Comparison of ENCODE assay signal across 10 mouse cellular contexts in the genomic region with DNA sequence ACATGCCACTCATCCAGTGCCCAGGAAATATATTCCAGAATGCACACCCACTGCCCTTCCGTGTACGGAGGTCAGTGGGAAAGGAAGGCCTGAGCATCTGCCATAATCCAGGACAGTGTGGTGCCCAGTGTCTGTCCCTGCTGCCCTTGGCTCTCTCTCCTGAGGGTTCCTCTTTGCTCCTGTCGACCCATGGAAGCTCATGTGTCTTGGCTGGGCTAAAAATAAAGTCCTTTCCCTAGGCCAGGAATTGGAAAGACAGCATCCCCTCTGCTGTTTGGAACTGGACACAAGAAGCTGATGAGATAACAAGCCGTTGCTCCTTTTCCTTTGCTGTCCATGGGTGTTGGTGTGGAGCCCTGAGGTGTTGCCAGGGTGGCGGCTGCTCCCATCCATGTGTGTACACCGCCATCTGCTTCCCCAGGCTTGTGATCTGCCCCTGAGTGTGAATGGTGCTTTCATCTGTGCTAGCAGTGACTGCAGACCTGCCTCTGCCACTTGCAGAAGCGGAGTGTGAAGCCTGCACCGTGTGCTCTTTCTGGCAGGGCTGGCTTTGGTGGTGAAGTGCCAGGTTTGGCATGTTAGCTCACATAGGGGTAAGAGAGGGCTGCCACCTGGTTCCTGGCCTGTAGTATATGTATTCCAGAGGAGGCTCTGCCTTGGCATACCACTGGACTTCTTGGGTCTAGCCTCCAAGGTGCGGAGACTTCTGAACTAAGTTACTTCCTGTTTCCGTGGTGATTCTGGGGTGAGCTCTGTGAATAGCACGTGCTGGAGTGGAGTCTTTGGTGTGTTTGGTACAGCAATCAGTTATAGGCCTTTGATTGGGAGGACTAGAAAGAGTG. TPM values are rescaled to one million over a fixed set of nuclear protein-coding genes. Genes with fewer than 3 reads are reported as not detected.
A peak's percentile ranks its signal among the peaks of the same experiment; 100 is the strongest.
DNase-seq lines count a peak whose midpoint lies in the region; ATAC-seq lines count a peak whose summit lies in the region.
"Had no signal": no experiment of that assay in that cellular context is flagged by ENCODE, and none has a peak within 500 bp of the region (broad histone marks: within the 10 kb centered on the region; RNA-seq: fewer than 3 reads in every experiment).

No protein-coding gene starts in this region.

- 84% methylated on average over 11 of the region's 11 CpGs for whole genome bisulfite sequencing in midbrain, embryonic 10.5 days
- WGBS in midbrain, embryonic 15.5 days, result 57% methylated on average over 11 of the region's 11 CpGs
- 64% methylated on average over 11 of the region's 11 CpGs for WGBS in hindbrain, embryonic 11.5 days

- no peak overlapping the region for H3K4me3 ChIP-seq in midbrain, embryonic 10.5 days
- H3K4me3 ChIP-seq in midbrain, embryonic 15.5 days, result no peak overlapping the region
- no peak overlapping the region for H3K4me3 ChIP-seq in hindbrain, embryonic 11.5 days (ENCODE audit: low read depth, low read length)
- H3K4me3 ChIP-seq: embryonic facial prominence, embryonic 15.5 days had no signal

- H3K4me1 ChIP-seq in midbrain, embryonic 10.5 days, result peaks cover 95% of the 10 kb centered on the region
- peaks cover 70% of the 10 kb centered on the region for H3K4me1 ChIP-seq in midbrain, embryonic 15.5 days
- H3K4me1 ChIP-seq in hindbrain, embryonic 11.5 days (replicated peaks; ENCODE audit: control insufficient read depth, insufficient read depth, low read length), result peaks cover 42% of the 10 kb centered on the region

- no peaks in the 10 kb centered on the region for H3K27me3 ChIP-seq in midbrain, embryonic 10.5 days (ENCODE audit: low read depth, poor library complexity, severe bottlenecking)
- no peaks in the 10 kb centered on the region for H3K27me3 ChIP-seq in midbrain, embryonic 15.5 days (replicated peaks)
- H3K27me3 ChIP-seq in hindbrain, embryonic 11.5 days (ENCODE audit: control insufficient read depth, insufficient read depth, low read length), result no peaks in the 10 kb centered on the region
- H3K27me3 ChIP-seq: embryonic facial prominence, embryonic 15.5 days had no signal

- H3K9ac ChIP-seq in midbrain, embryonic 15.5 days, result no peak overlapping the region
- no peak overlapping the region for H3K9ac ChIP-seq in hindbrain, embryonic 11.5 days (ENCODE audit: low read depth, low read length)
- H3K9ac ChIP-seq: embryonic facial prominence, embryonic 15.5 days had no signal

- peak overlapping the region; percentile 95 for H3K27ac ChIP-seq in midbrain, embryonic 10.5 days (replicated peaks)
- H3K27ac ChIP-seq in midbrain, embryonic 15.5 days, result no peak overlapping the region
- peak overlapping the region; percentile 97 for H3K27ac ChIP-seq in hindbrain, embryonic 11.5 days (ENCODE audit: low read depth, low read length)
- H3K27ac ChIP-seq: embryonic facial prominence, embryonic 15.5 days; macrophage had no signal

- H3K9me3 ChIP-seq in midbrain, embryonic 10.5 days (replicated peaks), result no peaks in the 10 kb centered on the region
- H3K9me3 ChIP-seq in midbrain, embryonic 15.5 days, result no peaks in the 10 kb centered on the region
- no peaks in the 10 kb centered on the region for H3K9me3 ChIP-seq in hindbrain, embryonic 11.5 days (ENCODE audit: control insufficient read depth, low read length)
- H3K9me3 ChIP-seq: embryonic facial prominence, embryonic 15.5 days had no signal

- no peak overlapping the region for H3K4me2 ChIP-seq in midbrain, embryonic 15.5 days
- H3K4me2 ChIP-seq in hindbrain, embryonic 11.5 days (replicated peaks; ENCODE audit: low read depth, low read length), result no peak overlapping the region
- H3K4me2 ChIP-seq: embryonic facial prominence, embryonic 15.5 days had no signal

- no peaks in the 10 kb centered on the region for H3K36me3 ChIP-seq in midbrain, embryonic 10.5 days
- H3K36me3 ChIP-seq in midbrain, embryonic 15.5 days (replicated peaks), result no peaks in the 10 kb centered on the region
- no peaks in the 10 kb centered on the region for H3K36me3 ChIP-seq in hindbrain, embryonic 11.5 days (ENCODE audit: control insufficient read depth, insufficient read depth, low read length)
- H3K36me3 ChIP-seq: embryonic facial prominence, embryonic 15.5 days had no signal

- no peak for DNase-seq in midbrain, embryonic 10.5 days (ENCODE audit: low spot score)
- DNase-seq in cerebellum, postnatal 14 days, result peak; percentile 71 to 73
- no peak for DNase-seq in hindbrain, embryonic 11.5 days (ENCODE audit: low spot score)
- DNase-seq in skeletal muscle tissue, adult 2 months (ENCODE audit: low read depth, low spot score), result peak; percentile 58
- no peak for DNase-seq in kidney, postnatal 14 days
- no peak for DNase-seq in adrenal gland, adult 18-20 months (ENCODE audit: low spot score in 2 of 2)
- no peak for DNase-seq in adrenal gland, adult 8-10 months

- no peak for ATAC-seq in midbrain, embryonic 15.5 days (replicated peaks)
- no peak for ATAC-seq in hindbrain, embryonic 11.5 days (ENCODE audit: low FRiP score)

RNA-seq across cellular contexts. Expression of a gene that starts 50.7 kb away (rescaled TPM):
- polyA plus RNA-seq in midbrain, embryonic 10.5 days (2016; fragmentation: Nextera tagmentation; extraction: Ambion mirVana), result 35.3 and 47.5 TPM in 2 replicates
- 67.4 and 78.1 TPM in 2 replicates for polyA plus RNA-seq in midbrain, embryonic 15.5 days (2015; fragmentation: Nextera tagmentation; extraction: Ambion mirVana)
- polyA plus RNA-seq in hindbrain, embryonic 11.5 days (2014; fragmentation: Nextera tagmentation; extraction: Ambion mirVana), result 47.0 and 53.5 TPM in 2 replicates
- 10 to 100 TPM; 54.3 to 63.6 TPM for total RNA-seq in adrenal gland, adult 18-20 months (2021)
- 10 to 100 TPM; 47.0 to 66.5 (median 54.4) TPM for total RNA-seq in adrenal gland, adult 8-10 months (2022)

Comparison
In these comparisons a context has a peak if more than half of its experiments do, and no peak if none do; other contexts are left out.
1. DNase-seq: peak in cerebellum, postnatal 14 days (2 of 2) and skeletal muscle tissue, adult 2 months (single experiment); none in midbrain, embryonic 10.5 days (single experiment), hindbrain, embryonic 11.5 days (single experiment), kidney, postnatal 14 days (single experiment), adrenal gland, adult 18-20 months (0 of 2) and adrenal gland, adult 8-10 months (single experiment).